Mouse (Mus musculus) spleen, adult 18-20 months (tissue): ENCODE data around the gene Hagh.

ENCODE experiments used
- DNase-seq, 2 experiments: peaks; one replicate each; pipeline ENCODE4 v3.0.0; 2022; ENCODE audit warnings: mixed read lengths in 2 of 2

The Hagh gene

GRCm38 (mm10) chr17:24913984-24914383 is 74.0 kb downstream of the Hagh start:
- no peak for DNase-seq
